Mouse (Mus musculus): ENCODE results near the gene Glo1. TPM values are rescaled to one million over a fixed set of nuclear protein-coding genes. Genes with fewer than 3 reads are reported as not detected.

Glo1 gene
- total RNA-seq, 2 experiments from 2014 or later = 107 to 121 TPM

- intact Hi-C loops (cut with DNase I) = no loop called here
- no peak for DNase-seq
These were observed 10.5 kb downstream of the Glo1 start for GRCm38 (mm10) chr17:30616203-30616602.

GRCm38 (mm10) chr17:30613350-30613749, 13.3 kb downstream of the Glo1 start:
- intact Hi-C loops (cut with DNase I) = no loop called here
- no peak for DNase-seq

DNA sequence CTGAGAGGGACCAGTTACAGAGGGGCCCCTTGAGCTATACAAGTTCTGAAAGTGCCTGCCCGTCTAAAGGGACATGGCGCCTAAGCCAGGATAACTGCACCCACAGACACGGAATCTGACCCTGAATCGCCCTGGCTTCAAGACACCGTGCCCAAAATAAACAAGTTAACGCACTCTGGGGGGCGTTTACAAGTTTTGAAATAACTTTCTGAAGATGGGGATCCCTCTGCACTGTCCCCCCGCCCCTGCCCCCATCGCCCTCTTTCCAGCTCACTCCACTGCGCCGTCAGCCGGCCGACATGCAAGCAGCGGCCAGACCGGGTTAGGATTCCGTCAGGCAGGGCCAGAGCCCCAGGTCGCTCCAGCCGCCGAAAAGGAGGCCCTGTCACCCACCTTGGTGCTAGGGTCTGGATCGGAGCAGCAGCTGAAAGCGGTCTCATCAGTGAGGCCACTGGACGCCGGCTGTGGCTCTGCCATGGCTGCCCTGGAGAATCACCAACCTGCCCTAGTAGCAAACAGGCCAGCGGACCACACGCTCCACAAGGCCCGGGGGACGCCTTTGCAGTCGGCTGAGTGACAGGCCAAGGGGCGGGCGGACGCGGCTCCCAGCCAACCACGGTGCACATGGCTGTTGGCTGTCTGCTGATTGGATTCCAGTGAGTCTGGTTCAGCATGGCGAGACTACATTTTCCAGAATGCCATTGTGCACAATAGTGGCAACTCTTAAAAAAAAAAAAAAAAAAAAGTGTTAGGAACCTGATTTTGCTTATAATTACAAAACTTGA, 14.4 kb downstream of the Glo1 start:
- peak; percentile 100 for DNase-seq
- intact Hi-C loops (cut with DNase I) = no loop called here

- intact Hi-C loops (cut with DNase I) = no loop called here
- DNase-seq = no peak
These were observed 15.2 kb downstream of the Glo1 start for GRCm38 (mm10) chr17:30611221-30612074.

GRCm38 (mm10) chr17:30610739-30611138, 15.9 kb downstream of the Glo1 start:
- intact Hi-C loops (cut with DNase I) = no loop called here
- no peak for DNase-seq

DNA sequence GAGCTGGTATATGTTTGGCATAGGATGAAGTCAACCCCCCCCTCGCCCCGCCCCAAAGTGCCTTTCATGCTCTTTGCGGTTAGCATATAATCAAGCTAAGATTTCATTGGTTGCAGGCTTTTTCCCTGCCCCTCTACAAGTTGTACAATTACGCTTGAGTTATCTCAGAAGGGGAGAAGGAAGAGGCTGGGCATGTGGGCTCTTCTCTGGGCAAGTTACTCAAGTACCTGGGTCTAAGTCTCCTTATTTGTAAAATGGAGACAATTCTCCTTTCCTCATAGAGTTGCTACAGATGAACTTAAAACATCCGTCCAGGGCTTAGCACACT, 16.7 kb downstream of the Glo1 start:
- intact Hi-C loops (cut with DNase I) = no loop called here
- DNase-seq = no peak

- DNase-seq = no peak
- intact Hi-C loops (cut with DNase I) = no loop called here
These were observed 17.2 kb downstream of the Glo1 start for GRCm38 (mm10) chr17:30609305-30609979.

DNA sequence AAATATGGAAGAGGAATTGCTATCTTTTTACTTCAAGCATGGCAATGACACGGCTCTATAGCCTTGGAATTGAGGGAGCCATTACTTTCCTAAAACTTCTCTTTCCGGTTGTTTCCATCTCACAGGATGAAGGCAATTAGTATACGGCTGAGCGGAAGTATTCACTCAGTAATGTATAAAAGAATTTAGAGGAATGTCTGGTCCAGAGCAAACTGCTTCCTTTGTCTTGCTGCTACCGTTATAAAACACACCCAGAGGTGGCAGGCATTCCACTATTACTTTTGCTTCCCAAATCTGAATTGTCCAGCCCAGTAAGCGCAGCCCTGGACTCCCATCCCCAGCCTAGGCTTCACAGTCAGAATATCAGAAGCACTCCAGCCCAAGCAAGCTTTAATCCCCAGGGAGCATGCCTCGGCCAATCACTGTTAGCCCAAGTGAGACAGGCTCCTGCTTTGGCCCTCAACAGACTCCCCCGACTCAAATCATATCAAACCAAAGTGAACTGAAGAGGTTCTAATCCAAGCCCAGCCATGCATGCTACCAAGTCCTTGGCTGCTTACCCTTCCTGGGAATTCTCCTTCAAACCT, 18.7 kb downstream of the Glo1 start:
- no peak for DNase-seq
- intact Hi-C loops (cut with DNase I) = no loop called here

GRCm38 (mm10) chr17:30607330-30607729, 19.3 kb downstream of the Glo1 start:
- intact Hi-C loops (cut with DNase I) = no loop called here
- no peak for DNase-seq

DNA sequence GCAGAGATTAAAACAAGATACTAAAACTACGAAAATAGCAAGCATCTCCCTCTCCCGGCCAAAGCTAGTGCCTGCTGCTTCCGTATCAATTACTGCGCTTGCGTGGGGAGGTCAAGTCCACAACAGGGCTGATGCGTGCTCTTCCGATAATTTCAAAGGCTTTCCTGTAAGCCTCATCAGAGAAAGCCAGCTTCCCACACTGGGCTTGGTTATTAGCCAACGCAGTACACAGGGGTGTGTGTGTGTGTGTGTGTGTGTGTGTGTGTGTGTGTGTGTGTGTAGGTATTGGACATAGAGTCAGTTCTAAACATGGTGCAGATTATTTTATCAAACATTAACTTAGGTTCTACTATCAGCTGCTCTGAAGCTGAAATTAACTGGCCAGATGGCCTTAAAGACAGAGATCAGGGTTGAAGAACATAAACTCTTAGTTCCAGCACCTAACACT, 20.0 kb downstream of the Glo1 start:
- intact Hi-C loops (cut with DNase I) = no loop called here

DNA sequence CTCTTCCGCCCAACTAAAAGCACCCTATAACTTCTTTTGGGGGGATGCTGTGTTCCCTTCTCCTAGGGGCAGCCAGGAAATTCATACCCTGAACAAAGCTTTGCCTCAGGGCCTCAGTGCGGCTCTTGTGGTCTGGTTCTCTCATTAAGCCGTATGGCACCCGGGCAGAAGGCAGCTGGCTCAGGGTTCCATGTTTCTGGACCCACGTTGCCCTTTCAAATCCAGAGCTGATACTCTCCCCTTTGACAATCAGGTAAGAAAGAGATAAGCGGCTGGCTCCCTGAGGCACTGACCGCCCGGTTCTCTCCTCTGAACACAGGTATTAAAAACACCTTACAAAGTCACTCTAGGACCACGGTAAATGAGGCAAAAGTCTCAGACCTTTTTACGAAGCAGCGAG, 20.5 kb downstream of the Glo1 start:
- intact Hi-C loops (cut with DNase I) = no loop called here
- no peak for DNase-seq

More for the DNA sequence above, 20.0 kb downstream of the Glo1 start:
- DNase-seq = no peak

GRCm38 (mm10) chr17:30605001-30605400, 21.7 kb downstream of the Glo1 start:
- intact Hi-C loops (cut with DNase I) = no loop called here
- DNase-seq = no peak

GRCm38 (mm10) chr17:30604296-30604695, 22.4 kb downstream of the Glo1 start:
- DNase-seq = no peak
- intact Hi-C loops (cut with DNase I) = no loop called here

GRCm38 (mm10) chr17:30602175-30602574, 24.5 kb downstream of the Glo1 start:
- intact Hi-C loops (cut with DNase I) = no loop called here
- no peak for DNase-seq

DNA sequence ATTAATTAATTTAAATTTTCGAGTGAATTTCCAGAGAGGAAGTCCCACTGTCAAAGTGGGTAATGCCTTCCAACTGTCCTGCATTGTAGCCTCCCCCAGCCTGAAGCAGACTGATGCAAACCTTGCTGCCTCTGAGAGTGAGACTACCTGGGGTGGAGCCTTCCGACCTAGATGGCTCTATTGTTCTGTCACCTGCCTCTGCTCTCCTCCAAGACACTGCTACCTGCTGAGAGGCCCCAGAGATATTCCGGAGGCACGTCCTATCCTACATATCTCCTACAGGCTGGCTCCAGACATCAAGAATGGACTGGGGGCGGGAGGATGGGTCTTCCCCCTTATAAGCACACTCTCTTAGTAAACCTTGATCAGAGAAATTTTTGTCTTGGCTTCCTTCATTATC, 28.4 kb downstream of the Glo1 start:
- no peak for DNase-seq
- intact Hi-C loops (cut with DNase I) = no loop called here

GRCm38 (mm10) chr17:30597786-30598185, 28.9 kb downstream of the Glo1 start:
- DNase-seq = no peak
- intact Hi-C loops (cut with DNase I) = no loop called here

GRCm38 (mm10) chr17:30594846-30595245, 31.8 kb downstream of the Glo1 start:
- intact Hi-C loops (cut with DNase I) = no loop called here
- DNase-seq = no peak

DNA sequence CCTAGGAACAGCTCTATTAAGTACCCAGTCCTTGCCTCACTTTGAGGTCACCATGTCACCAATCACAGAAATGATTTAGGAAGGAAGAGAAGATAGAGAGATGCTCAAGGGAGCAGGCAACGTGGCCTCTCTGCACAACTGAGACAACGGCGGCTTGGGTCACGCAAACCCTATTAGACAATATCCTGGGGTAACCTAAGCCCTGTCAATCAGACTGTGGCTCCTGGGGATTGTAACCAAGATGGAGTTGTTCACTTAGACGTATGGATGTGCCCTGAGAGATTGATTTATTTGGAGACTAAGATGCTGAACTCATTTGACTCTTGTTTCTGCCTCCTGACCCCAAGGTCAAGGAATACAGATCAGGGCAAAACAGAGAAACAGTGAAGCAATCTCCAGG, 32.3 kb downstream of the Glo1 start:
- intact Hi-C loops (cut with DNase I) = no loop called here
- DNase-seq = no peak

DNA sequence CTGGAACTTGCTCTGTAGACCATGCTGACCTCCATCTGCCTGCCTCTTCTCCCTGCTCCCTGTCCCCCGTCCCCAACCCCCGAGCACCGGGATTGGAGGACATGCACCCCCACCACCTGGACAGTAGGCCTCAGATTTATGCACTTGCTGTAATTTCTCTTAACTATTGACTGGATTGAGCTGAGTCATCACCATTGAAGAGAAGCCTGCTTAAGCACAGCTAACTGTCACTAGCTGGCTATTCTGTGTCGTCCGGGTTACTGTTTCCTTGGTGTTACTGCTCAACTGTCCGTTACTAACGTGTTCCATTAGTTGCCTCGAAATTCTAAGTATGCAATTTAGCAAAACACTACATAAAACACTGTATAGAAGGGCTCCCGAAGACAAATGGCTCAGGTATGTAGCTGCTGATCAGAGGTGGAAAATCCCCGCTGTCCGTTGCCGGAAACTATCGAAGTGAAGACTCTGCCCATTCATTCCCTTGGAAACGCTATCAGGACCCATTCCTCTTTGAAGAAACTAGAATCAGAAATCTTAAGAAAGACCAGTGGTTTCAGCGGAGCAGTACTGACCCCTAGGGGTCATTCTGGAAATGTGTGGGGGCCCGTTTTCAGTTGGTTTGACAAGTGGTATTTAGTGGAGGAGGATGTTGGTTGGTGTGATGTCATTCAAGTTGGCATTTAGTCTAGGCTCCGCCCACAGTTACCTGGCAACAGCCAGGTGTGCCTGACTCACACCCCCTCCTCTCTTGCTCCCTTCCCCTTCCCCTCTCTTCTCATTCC, 36.1 kb downstream of the Glo1 start:
- intact Hi-C loops (cut with DNase I) = no loop called here

GRCm38 (mm10) chr17:30583258-30584001, 43.2 kb downstream of the Glo1 start:
- intact Hi-C loops (cut with DNase I) = no loop called here
- DNase-seq = no peak

More for the DNA sequence above, 36.1 kb downstream of the Glo1 start:
- peak; percentile 67 for DNase-seq
